Mouse (Mus musculus) hindbrain, embryonic 14.5 days (tissue): ENCODE data around the gene Gp1ba. TPM values are rescaled to one million over a fixed set of nuclear protein-coding genes. Genes with fewer than 3 reads are reported as not detected.

Experiments
- ATAC-seq: fragments of 200-750 bp; cut with Nextera tagmentation; 2 replicates; pipeline ENCODE4 v1.8.0; 2017; ENCODE audit warnings: moderate number of reproducible peaks, mild to moderate bottlenecking, moderate TSS enrichment, moderate library complexity; ENCODE audit not compliant: low FRiP score
- DNase-seq: peaks from one replicate; pipeline ENCODE4 v3.0.0-alpha.2; 2015; ENCODE audit warnings: low spot score
- H3K27ac ChIP-seq: fragments of 300-500 bp; sonication (generic); 2 replicates; pipeline ENCODE4 v1.5.1; 2014; ENCODE audit warnings: mild to moderate bottlenecking, moderate library complexity
- H3K27me3 ChIP-seq: fragments of 300-500 bp; sonication (generic); 2 replicates; pipeline ENCODE4 v1.6.1; 2014; ENCODE audit warnings: mild to moderate bottlenecking, low read length, mixed read lengths; ENCODE audit not compliant: control insufficient read depth, insufficient read depth
- H3K36me3 ChIP-seq: fragments of 300-500 bp; sonication (generic); replicated peaks from 2 replicates; pipeline ENCODE4 v1.6.1; 2014; ENCODE audit not compliant: control insufficient read depth, insufficient read depth
- H3K4me1 ChIP-seq: fragments of 300-500 bp; sonication (generic); replicated peaks from 2 replicates; pipeline ENCODE4 v1.6.1; 2014; ENCODE audit warnings: antibody characterized with exemption, low read length, mixed read lengths; ENCODE audit not compliant: control insufficient read depth, insufficient read depth
- H3K4me2 ChIP-seq: fragments of 300-500 bp; sonication (generic); replicated peaks from 2 replicates; pipeline ENCODE4 v1.6.1; 2014; ENCODE audit warnings: mild to moderate bottlenecking, moderate library complexity
- H3K4me3 ChIP-seq: fragments of 300-500 bp; sonication (generic); replicated peaks from 2 replicates; pipeline ENCODE4 v1.5.1; 2014; ENCODE audit warnings: mild to moderate bottlenecking, low read length
- H3K9ac ChIP-seq: fragments of 300-500 bp; sonication (generic); 2 replicates; pipeline ENCODE4 v1.6.1; 2014
- H3K9me3 ChIP-seq: fragments of 300-500 bp; sonication (generic); 2 replicates; pipeline ENCODE4 v1.6.1; 2016; ENCODE audit warnings: low read length; ENCODE audit not compliant: control insufficient read depth
- WGBS: fragments of 180-500 bp; shearing (Covaris S2); extraction: QIAGEN DNeasy Blood & Tissue Kit; methylation state at CpG from one replicate; pipeline ENCODE4 v1.1.7; 2014; 5-methylcytosine and 5-hydroxymethylcytosine counted together
- polyA plus RNA-seq: library from polyadenylated mRNA; unstranded; fragments of >200 nt; fragmentation: Nextera tagmentation; extraction: Ambion mirVana; gene quantifications from 2 replicates; pipeline ENCODE4 v1.2.1, GENCODE M21; 2014

Gp1ba gene
- polyA plus RNA-seq, 1 experiment from 2014 or later, result 0.43 TPM

DNA sequence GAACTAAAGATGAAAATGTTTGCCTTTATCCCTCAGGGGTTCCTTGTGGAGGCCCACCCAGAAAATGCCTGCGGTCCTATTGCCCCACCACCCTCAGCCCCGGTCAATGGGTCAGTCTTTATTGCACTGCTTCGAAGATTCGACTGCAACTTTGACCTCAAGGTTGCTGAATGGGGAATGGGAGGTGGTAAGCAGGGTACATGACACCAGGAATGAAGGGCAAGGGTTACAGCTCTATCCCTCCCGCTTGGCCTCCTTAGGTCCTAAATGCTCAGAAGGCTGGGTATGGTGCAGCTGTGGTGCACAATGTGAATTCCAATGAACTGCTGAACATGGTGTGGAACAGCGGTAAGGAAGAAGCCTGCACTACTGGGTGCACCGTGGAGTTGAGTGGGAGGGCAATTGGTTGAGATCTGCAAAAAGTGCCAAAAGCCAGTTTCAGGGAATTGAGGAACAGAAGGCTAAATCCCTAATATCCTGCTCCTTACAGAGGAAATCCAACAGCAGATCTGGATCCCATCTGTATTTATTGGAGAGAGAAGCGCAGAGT, 10.3 kb downstream of the Gp1ba start:
- DNase-seq (no peak), ATAC-seq (no peak)
- Histone ChIP-seq H3K4me1 (peaks cover 34% of the 10 kb centered on the region), H3K4me3 (no peak overlapping the region), H3K9ac (no peak overlapping the region), H3K36me3 (peaks cover 61% of the 10 kb centered on the region), H3K4me2 (peak overlapping the region; percentile 100), H3K27ac (no peak overlapping the region), H3K9me3 (no peaks in the 10 kb centered on the region), H3K27me3 (no peaks in the 10 kb centered on the region)
- WGBS, result 88% methylated on average over 8 of the region's 8 CpGs

GRCm38 (mm10) chr11:70650322-70651175, 11.6 kb downstream of the Gp1ba start:
- ATAC-seq (no peak), DNase-seq (no peak)
- no peak overlapping the region for H3K27ac ChIP-seq
- peaks cover 49% of the 10 kb centered on the region for H3K36me3 ChIP-seq
- H3K4me2 ChIP-seq, result no peak overlapping the region
- no peak overlapping the region for H3K4me3 ChIP-seq
- WGBS, result 86% methylated on average over 12 of the region's 12 CpGs
- no peaks in the 10 kb centered on the region for H3K9me3 ChIP-seq
- H3K4me1 ChIP-seq, result peaks cover 33% of the 10 kb centered on the region
- no peaks in the 10 kb centered on the region for H3K27me3 ChIP-seq
- H3K9ac ChIP-seq, result no peak overlapping the region

DNA sequence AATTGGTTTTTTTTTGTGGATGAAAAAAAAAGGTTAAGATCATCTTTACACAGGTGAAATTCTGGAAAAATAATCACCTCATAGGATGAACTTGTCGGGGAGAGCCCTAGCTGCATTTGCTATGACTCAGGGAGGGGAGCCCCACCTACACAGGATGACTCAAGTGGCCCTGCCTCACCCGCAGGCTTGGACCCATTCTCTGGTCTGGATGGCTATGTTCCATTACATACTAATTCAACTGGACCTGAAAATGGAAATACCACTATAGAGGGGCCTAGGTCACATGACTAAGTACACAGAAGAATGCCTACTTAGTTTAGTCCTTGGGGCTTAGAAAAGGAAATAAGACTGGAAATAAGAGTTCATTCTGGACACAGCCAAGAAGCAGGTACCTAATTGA, 12.5 kb downstream of the Gp1ba start:
- 84% methylated on average over 2 of the region's 2 CpGs for WGBS
- Histone ChIP-seq H3K36me3 (peaks cover 48% of the 10 kb centered on the region), H3K27ac (no peak overlapping the region), H3K4me3 (0 out of 2 replicates have a peak overlapping the region, but pooled peaks have one; percentile 3), H3K4me1 (peaks cover 33% of the 10 kb centered on the region), H3K27me3 (no peaks in the 10 kb centered on the region), H3K4me2 (0 out of 2 replicates have a peak overlapping the region, but pooled peaks have one; percentile 2), H3K9me3 (no peaks in the 10 kb centered on the region), H3K9ac (no peak overlapping the region)
- ATAC-seq (no peak), DNase-seq (no peak)

- H3K9me3 ChIP-seq, result no peaks in the 10 kb centered on the region
- no peak overlapping the region; the same call in 1 of the 2 replicates for H3K9ac ChIP-seq
- no peaks in the 10 kb centered on the region for H3K27me3 ChIP-seq
- H3K4me1 ChIP-seq, result peaks cover 39% of the 10 kb centered on the region
- H3K36me3 ChIP-seq, result peaks cover 48% of the 10 kb centered on the region
- H3K4me2 ChIP-seq, result peak overlapping the region; percentile 92
- ATAC-seq (no peak), DNase-seq (no peak)
- peak overlapping the region; percentile 100 for H3K4me3 ChIP-seq
- whole genome bisulfite sequencing, result 74% methylated on average over 12 of the region's 12 CpGs
- H3K27ac ChIP-seq, result no peak overlapping the region
Observed at GRCm38 (mm10) chr11:70652029-70652883, 13.3 kb downstream of the Gp1ba start.

DNA sequence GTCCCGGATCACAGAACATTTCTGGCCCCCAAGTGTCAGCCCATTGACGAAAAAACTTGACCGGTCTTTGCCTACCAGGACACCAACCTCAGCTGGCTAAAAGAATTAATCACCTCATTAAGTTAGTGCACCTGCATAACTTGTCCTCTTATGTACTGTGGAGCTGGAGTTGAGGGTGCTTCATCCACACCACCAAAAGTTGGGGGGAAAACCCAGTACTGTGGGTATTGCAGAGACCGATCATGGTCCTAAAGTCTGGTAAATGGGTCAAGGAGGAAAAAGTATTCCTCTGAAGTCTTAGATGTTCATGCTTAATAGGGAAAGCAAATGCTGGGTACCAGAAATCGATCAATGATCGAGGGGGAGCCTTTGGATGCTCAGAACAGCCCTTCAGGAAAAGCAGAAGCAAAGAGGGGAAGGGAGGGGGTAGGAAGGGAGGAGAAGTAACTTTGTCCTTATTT, 14.0 kb downstream of the Gp1ba start:
- H3K36me3 ChIP-seq, result peaks cover 48% of the 10 kb centered on the region
- peak overlapping the region; percentile 100 for H3K9ac ChIP-seq
- peak overlapping the region; percentile 92 for H3K4me2 ChIP-seq
- no peaks in the 10 kb centered on the region for H3K27me3 ChIP-seq
- peak overlapping the region; percentile 96; the same call in 1 of the 2 replicates for H3K27ac ChIP-seq
- peak overlapping the region; percentile 100 for H3K4me3 ChIP-seq
- H3K9me3 ChIP-seq, result no peaks in the 10 kb centered on the region
- no peak for ATAC-seq
- DNase-seq, result no peak
- peaks cover 37% of the 10 kb centered on the region for H3K4me1 ChIP-seq
- WGBS, result 68% methylated on average over 6 of the region's 6 CpGs

- Histone ChIP-seq H3K27me3 (no peaks in the 10 kb centered on the region), H3K27ac (peak overlapping the region; percentile 96), H3K36me3 (peaks cover 44% of the 10 kb centered on the region), H3K4me2 (peak overlapping the region; percentile 92), H3K4me1 (peaks cover 31% of the 10 kb centered on the region), H3K9ac (peak overlapping the region; percentile 100), H3K4me3 (peak overlapping the region; percentile 100), H3K9me3 (no peaks in the 10 kb centered on the region)
- peak; percentile 63 for DNase-seq
- under 1% methylated on average over 59 of the region's 63 CpGs for WGBS
- ATAC-seq, result peak; percentile 60
Observed at GRCm38 (mm10) chr11:70653345-70654197, 14.6 kb downstream of the Gp1ba start.

DNA sequence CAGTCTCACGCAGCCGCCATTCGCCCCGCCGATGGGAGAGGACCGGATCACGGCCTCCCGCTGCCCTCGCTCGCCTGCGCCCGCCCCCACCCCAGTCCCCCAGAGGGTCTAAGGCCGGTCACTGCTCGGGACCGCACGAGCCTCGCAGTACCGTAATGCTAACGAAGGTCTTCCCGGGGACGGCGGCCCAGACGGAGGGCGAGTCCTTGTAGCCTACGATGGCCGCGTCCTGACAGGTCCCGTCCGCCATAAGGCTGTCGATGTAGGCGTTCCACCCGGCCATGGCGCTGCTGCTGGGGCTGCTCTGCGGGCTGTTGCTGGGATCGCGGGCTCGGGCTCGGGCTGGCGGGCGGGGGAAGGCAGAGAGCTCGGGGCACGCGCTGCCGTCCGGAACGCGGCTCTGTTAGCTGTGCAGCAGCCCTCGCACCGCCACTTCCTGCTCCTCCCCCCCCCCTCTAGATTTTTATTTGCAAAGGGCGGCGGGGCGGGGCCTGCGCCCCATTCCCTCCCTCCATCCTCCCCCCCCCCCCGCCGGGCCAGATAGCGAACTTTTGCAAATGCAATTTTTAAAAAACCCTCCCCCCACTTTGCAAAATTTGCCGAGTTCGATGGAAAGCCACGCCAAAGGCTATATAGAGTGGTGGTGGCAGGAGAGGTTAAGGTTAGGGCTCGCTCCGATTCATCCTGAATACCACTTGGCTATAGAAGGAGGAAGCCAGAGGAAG, 15.4 kb downstream of the Gp1ba start, which contains the start of gene Pfn1:
Pfn1 (minus strand) TSS at position 447 of the 725 bp plus-strand sequence.
- Histone ChIP-seq H3K9me3 (no peaks in the 10 kb centered on the region), H3K27me3 (no peaks in the 10 kb centered on the region), H3K4me3 (peak within 1 kb of the TSS; percentile 100), H3K4me1 (peaks cover 29% of the 10 kb centered on the region), H3K27ac (peak within 1 kb of the TSS; percentile 96), H3K36me3 (peaks cover 38% of the 10 kb centered on the region), H3K4me2 (peak within 1 kb of the TSS; percentile 92), H3K9ac (peak within 1 kb of the TSS; percentile 100)
- DNase-seq (peak; percentile 73), ATAC-seq (peak; percentile 61; the same call in 1 of the 2 replicates)
- WGBS, result under 1% methylated on average over 60 of the region's 61 CpGs
